Mouse (Mus musculus) embryo, embryonic 10.5 days (tissue): Measurements from ENCODE around the gene Dvl2.
A peak's percentile ranks its signal among the peaks of the same experiment; 100 is the strongest.
"Not testable (repeated sequence)": the region's sequence is repeated elsewhere in the genome, so short reads cannot be mapped to it uniquely, and the experiment has no call there.

Source experiments
- DNase-seq: peaks from one replicate; pipeline ENCODE4 v3.0.0-alpha.2; 2015; ENCODE audit warnings: low spot score

Dvl2 gene

DNA sequence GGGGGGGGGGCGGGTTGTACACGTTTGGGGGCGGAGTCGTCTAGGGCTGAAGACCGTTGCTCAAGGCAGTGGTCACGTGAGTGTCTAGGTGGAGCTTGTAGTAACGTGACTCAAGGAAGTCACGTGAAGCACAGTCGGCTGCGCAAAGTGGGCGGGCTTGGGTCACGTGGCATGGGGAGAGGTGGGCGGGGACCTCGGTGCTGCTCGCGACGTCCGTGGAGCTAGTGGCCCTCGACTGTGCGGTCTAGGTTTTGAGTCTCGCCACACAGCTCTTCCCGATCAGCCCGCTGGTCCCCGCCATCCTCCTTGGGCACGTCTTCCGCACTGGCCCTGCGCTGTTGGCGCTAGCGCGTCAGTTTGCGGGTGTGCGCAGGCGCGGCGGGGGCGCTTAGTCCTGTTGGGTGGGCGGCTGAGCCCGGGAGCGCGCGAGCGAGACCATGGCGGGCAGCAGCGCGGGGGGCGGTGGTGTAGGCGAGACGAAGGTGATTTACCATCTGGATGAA lies at the start of gene Dvl2:
Dvl2 (plus strand) TSS at position 200 of the 503 bp plus-strand sequence.
- DNase-seq: peak; percentile 97

DNA sequence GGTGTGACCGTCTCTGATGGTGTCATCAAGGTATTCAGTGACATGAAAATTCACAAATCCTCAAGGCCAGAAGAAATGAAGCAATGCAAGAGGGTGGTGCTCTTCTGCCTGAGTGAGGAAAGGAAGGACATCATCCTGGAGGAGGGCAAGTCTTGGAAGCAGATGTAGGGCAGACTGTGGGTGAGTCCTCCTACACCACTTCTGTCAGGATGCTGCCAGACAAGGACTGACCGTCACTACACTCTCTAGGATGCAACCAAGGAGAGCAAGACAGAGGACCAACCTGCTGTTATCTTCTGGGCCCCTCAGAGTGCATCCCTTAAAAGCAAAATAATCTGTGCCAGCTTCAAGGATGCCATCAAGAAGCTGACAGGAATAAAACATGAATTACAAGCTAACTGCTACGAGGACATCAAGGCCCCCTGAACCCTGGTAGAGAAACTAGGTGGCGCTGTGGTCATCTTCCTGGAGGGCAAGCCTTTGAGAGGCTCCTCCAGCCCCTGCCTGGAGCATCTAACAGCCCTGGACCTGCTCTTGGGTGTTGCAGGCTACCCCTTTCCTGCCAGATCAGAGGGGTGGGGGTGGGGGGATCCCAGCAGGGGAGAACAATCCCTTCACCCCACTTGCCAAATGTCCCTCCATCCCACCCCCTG lies 49.5 kb upstream of the Dvl2 start:
- peak; percentile 57 for DNase-seq

DNA sequence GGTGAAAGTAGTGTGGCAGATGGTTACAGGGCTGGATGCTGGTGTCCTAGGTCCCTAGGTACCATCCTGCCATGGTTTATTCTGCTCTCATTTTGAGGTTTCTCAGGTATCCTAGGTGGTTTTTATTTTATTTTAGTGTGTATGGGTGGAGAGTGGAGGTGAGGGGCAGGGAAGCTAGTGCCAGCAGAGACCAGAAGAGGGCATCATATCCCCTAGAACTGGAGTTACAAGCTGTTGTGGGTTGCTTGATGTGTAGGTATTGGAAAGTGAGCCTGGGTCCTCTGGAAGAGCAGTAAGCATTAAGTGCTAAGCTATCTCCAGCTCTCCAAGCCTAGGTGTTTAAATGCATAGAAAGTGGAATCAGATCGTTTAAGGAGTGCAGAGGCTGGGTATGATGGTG lies 48.1 kb upstream of the Dvl2 start:
- DNase-seq: no peak

DNA sequence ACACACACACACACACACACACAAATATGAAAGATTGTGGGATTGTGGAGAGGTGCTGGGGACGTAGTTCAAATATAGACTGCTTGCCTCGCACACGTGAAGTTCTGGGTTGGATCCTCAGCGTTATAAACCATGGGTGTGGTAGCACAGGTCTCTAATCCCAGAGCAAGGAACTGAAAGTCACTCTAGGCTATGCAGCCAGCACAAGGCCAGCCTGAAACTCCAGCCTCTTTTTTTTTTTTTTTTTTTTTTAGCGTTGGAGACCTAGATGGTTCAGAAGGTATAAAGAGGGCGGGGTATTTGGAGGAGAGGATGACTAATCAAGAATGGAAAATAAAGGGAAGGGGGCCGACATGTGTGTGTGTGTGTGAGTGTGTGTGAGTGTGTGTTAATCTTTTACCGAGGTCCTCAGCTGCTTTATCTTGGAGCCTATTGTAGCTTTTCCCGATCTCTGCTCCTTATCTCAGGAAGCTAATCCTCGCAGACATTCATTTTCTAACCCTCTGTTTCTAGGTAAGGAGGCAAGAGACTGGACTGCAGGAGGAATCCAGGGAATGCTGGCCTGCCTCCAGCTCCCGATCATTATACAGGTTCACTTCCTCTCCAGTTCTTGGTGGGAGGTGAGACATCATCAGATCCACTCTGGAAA lies 47.0 kb upstream of the Dvl2 start:
- DNase-seq: no peak

DNA sequence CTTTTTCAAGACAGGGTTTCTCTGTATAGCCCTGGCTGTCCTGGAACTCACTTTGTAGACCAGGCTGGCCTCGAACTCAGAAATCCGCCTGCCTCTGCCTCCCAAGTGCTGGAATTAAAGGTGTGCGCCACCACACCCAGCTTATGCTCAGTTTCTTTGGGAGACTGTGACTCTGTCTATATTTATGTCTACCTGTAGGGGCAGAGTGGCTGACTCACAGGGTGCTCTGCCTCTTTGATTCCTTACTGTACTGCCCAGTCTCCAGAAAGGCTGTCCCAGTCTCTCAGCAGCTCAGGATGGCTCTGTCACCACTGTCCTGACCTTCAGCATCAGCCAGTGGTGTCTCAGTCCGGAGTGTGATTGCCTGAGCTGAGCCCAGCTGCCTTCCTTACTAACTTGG lies 44.8 kb upstream of the Dvl2 start:
- DNase-seq: not testable (repeated sequence)

DNA sequence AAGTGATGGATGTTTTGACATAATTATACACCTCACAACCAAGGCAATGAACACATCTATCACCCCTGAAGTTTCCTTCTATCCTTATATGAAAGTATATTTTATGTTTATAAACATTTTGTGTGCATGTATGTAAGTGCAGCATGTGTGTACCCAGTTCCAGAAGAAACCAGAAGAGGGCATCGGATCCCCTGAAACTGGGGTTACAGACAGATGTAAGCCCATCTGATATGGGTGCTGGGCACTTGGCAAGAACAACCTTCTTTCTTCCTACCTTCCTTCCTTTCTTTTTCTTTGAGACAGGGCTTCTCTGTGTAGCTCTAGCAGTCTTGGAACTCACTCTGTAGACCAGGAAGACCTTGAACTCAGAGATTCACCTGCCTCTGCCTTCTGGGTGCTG lies 44.2 kb upstream of the Dvl2 start:
- DNase-seq: no peak

DNA sequence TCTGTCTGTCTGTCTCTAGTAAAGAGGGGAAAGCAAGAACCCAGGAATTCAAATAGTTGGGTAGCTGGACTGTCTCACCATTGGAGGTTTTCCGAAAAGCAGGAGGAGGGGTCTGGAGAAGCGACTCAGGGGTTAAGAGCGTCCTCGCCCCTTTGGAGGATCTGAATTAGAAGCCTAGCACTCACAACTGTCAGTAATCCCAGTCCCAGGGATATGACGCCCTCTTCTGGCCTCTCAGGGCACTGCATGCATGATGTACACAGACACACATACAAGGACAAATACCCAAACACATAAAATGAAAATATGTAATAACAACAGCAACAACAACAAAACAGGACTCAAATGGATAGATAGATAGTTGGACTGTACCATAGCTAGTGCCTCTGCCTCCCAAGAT lies 39.8 kb upstream of the Dvl2 start:
- no peak for DNase-seq

DNA sequence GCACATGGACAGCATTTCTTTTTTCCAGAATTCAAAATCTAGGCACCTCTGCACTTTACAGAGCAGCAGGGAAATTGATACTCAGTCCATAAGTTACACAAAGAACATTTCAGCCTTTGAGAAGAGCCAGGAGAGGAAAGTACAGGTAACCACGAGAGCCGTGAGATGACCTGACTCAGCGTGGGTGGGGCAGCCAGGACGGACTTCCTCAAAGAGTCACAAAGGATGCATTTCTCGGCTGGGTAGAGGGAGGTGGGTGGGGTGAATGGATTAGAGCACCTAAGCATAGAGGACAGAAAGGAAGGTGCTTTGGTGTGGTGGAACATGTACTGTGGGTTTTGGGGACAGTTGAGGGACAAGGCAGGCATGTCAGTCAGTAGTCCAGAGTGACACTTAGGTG lies 38.6 kb upstream of the Dvl2 start:
- DNase-seq: no peak

DNA sequence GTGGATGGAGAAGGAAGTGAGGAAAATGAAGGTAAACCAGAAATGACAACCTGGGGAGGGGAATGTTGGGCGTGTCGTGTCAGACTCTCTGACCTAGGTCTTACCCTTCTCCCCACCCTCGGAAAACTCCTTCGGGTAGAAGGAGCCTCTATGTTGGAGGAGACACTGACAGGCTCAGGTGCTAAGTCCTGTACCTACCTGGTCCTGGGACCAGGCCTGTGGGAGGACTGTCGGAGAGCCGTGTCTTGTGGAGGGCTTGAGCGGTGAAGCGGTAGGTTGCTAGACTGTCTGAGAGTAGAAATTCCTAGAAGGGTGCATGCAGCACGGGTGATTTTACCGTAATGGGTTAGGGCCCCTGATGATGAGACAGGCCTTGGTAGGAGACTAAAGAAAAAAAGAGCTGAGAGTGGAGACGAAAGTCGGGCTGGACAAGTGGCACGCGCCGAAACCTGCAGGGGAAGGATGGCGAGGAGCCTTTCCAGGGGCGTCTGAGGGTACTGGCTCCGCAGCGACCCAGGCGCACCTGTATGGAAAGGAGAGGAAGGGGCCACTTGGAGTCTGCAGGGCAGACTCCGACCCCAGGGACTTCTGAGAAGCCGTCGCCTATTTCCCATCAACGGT lies 35.6 kb upstream of the Dvl2 start, which contains the start of gene Cldn7:
Cldn7 (plus strand) TSS at position 130 of the 621 bp plus-strand sequence.
- no peak for DNase-seq

DNA sequence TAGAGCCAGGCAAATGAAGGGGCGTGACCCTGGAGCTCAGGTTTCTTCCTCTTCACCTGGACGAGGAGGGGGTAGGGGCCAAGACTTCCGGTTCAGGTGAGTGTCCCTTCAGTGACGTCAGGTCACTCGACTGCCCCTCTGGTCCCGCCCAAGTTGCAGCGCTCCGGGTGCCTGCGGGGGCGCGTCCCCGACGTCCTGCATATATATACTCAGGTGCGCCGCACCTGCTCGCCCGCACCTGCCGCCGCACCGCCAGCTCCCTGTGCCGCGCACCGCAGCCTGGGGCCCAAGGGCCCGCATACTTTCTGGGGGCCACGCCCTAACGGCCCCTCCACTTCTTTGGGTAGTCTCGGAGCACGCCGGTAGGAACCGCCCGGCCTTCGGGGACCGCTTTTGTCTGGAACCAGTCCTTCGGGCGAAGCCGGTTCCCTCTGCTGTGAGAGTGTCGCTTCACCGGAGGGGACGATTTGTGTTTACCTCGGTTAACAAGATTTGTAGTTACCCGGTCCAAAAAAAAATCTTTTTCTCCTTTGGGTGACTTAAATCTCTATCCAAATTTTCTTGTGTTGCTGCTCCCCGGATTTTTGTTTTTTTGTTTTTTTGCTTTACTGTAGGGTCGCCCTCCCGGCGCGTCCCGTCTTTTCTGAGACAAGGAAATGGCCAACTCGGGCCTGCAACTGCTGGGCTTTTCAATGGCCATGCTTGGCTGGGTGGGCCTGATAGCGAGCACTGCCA lies 35.0 kb upstream of the Dvl2 start:
- peak; percentile 42 for DNase-seq

DNA sequence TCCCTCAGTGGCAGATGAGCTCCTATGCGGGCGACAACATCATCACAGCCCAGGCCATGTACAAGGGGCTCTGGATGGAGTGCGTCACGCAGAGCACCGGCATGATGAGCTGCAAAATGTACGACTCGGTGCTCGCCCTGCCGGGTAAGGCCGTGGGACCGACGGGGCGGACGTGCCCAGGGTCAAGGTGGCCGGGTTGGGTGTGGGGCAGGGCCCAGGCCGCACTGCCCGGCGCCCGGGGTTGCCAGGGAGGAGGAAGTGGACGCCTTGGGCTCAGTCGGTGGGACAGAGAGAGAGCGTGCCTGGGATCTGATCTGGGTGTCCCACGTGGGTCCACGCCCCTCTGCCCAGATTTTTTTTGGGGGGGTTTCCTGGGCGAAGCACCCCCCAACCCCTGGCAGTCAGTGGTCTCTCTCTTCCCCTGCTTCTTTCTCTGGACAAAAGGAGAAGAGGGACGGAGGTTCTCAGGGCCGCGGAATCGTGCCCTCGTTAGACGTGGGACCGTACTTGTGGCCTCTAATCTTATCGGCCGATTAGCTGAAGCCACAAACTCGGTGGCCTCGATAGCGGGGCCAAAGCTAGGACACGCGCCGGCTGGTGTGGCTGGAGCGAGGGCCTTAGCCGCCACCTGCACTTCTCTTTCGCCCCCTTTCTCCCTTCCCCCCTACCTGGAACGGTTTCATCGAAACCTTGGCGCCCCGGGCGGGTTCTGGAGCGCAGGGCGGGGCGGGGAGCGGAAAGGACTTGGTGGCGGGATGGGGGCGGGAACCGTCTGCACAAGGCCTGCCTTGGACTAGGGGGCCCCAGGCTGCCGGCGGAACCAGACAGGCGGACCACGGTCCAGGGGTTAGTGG lies 34.2 kb upstream of the Dvl2 start:
- DNase-seq: peak; percentile 31

DNA sequence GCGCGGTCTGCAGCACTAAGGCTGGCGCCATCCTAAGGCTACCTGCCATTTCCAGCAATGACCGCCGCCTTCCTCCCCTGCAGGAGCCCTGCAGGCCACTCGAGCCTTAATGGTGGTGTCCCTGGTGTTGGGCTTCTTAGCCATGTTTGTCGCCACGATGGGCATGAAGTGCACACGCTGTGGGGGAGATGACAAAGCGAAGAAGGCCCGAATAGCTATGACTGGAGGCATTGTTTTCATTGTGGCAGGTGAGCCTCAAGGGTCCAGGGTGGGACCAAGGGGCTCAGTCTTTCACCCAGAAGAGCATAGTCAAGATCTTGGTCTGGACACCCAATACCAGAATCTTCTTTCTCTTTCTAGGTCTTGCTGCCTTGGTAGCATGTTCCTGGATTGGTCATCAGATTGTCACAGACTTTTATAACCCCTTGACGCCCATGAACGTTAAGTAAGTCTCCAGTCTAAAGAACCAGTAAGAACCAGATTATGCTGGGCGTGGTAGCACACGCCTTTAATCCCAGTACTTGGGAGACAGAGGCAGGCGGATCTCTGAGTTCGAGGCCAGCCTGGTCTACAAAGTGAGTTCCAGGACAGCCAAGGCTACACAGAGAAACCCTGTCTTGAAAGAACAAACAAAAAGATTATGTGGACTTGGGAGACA lies 33.4 kb upstream of the Dvl2 start:
- DNase-seq: no peak

DNA sequence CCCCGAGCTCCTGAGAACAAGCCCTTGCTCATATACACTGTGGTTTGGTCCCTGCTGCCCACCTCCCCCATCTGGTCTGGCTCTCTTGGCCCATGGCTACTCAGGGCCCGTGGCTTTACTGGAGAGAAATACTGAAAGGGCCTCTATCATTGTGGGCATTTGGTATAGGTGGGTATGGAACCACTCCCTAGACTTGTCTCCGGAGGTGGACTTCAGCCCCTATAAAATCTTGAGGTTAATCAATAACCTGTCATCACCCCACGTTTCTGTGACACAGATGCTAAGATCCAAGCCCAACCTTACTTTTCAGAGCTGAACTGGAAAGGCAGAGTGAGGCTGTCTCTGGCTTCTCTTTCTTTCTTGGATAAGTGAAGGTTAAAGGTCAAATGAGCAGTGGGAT lies 31.6 kb upstream of the Dvl2 start:
- no peak for DNase-seq

DNA sequence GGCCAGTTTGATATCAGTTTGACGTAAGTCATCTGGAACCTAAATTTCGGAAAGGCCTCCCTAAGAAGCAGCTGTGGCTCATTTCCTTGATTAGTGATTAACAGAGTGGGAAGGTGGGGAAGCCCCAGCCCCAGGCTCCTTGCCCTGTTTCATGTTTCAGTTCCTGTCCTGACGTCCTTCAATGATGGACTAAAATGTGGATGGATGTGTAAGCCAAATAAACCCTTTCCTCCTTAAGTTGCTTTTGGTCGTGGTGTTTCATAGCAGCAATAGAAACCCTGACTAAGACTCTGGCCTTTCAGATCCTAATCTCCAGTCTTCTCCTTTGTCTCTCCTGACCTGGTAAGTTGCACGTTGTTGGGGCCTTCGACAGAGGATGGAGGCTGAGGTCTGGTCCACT lies 30.2 kb upstream of the Dvl2 start:
- DNase-seq: no peak

DNA sequence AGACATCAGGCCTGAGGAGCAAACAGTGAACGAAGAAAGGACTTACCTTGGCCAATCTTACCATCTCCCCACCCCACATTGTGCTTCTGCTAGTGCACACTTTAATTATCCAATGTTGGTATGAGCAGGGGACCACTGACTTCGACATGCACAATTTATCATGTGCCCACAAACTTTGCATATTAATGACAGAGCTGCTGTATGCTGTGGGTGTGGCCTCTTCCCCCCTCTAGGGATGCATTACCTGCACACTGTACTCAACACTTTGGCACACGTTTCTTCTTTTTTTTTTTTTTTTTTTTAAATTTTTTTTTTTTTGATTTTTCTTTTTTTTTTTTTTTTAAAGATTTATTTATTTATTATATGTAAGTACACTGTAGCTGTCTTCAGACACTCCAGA lies 29.6 kb upstream of the Dvl2 start:
- DNase-seq: no peak

DNA sequence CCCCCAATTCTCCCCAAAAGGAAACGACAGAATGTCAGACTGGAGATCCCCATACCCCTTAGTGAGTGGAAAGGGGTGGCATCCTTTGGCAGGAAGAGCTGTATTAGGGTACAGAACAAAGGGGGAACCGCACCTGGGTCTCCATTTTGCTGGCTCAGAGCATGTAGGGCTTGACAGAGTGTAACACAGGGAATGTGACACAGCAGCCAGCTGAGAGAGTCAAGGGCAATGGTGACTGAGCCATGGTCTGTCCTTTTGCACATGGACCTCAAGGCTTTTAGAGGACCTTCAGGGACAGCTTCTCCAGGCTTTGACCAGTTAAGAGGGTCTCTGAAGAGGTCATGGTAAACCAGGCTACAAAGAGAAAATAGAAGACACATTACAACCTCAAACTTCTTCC lies 25.5 kb upstream of the Dvl2 start:
- DNase-seq: no peak

DNA sequence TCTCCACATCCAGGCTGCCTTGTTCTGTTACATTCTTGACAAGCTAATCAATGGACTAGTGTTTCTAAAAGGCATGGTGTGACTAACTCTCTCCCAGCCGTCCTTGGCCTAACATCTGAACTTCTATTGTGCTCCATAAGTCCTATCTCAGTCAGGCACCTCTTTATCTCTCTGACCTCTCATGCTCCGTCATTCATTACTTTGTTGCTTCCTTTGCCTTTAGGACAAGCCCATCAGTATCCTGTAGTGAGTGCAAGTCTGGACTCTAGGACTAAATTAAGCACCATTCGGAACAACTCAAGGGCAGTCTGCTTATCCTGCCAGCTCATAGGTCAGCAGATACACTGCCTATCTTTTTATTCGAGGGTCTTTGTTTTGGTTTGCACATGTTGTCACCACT lies 24.1 kb upstream of the Dvl2 start:
- no peak for DNase-seq

DNA sequence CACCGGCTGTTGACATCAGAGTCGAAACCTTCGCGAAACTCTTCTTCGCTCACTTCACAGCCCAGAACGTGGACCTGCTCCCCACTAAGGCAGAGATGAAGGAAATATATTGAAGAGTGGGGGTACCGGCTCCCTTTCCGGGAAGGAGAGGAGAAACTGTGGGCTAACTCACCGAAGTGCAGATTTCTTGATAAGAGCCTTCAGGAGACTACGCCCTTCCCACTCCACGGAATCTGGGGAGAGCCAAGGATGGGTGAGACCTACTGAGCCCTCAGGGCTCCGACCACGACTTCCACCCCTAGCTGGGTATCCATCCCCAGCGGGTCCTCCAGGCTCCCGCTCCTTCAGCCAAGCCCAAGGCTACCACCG lies 20.6 kb upstream of the Dvl2 start:
- no peak for DNase-seq

DNA sequence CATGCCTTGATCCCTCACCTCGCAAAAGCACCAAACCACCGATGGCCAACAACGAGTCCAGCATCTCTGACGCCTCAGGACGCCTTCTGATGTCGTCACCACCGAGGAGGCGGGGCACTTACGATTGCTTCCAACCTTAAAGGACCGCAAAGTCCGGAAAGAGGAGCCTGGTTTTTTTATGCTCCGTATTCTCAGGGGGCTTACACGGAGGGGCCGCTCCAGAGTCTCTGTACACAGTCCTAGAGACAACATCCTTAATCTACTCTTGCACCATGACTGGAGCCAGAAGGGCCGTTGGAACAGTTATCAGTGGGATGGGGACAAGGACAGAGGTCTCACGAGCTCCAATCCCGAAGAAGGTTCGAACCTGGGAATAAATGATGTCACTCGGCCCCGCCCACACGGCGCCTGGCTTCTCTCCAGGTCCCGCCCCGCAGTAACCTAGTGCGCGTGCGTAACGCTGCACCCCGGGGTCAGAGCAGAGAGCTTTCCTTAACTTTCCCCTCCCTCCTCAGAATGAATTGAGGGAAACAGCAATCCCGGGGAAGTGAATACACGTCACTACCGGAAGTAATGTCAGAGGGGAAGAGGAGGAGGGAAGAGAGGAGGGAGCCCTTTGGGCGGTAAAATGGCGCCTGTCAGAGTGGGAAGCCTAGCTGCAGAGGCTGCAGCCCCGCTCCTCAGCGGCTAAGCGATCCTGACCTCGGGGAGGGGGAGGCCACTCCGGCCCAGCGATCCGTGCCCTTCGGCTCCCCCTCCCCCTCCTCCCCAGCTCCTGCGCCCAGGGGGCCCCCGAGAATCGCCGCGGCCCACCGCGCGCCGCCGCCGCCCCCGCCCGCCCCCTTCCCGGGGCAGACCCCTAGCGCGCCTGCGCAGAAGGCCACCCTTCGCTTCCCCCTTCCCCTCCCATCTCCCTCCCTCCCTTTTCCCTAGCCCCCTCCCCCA lies 19.9 kb upstream of the Dvl2 start:
- DNase-seq: peak; percentile 100

DNA sequence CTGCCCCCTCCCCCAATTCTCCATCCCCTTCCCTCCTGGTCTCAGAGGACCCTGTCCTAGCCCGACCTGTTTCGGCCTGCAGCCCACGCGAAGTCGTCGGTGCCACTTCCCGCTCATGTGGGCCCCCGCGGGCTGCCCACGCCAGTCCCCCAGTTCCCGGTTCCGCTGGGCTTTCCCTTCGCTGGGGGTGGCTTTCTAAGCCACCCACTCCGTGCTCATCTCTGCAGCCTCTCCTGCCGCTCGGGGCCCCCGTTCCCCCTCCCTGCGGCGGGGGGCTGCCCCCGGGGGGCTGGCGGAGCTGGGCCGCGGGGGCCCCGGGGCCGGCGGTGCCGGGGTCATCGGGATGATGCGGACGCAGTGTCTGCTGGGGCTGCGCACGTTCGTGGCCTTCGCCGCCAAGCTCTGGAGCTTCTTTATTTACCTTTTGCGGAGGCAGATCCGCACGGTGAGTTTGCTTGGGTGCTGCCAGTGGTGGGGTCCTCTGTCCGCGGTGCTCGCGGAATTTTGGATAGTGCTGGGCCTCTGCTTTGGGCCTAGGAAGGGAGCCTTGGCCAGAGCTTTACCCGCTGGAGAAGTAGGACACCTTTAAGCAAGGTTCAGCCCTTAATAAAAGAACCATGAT lies 19.1 kb upstream of the Dvl2 start, which contains the start of gene Ctdnep1:
Ctdnep1 (plus strand) TSS at position 16 of the 622 bp plus-strand sequence.
- DNase-seq: peak; percentile 21
